Mouse (Mus musculus): ENCODE data around the gene Hexb. TPM values are rescaled to one million over a fixed set of nuclear protein-coding genes. Genes with fewer than 3 reads are reported as not detected.

Hexb gene
- polyA plus RNA-seq, 1 experiment: 62.9 TPM

- no peaks in the 10 kb centered on the region for H3K27me3 ChIP-seq (ENCODE audit: control insufficient read depth, insufficient read depth, low read length)
- H3K27ac ChIP-seq (ENCODE audit: insufficient read depth, low read length): no peak overlapping the region
- DNase-seq: no peak
- TF ChIP-seq POLR2A (IDR thresholded peaks at IDR 0.05; ENCODE audit: borderline replicate concordance, insufficient read depth, low read length) (no peak), CTCF (IDR thresholded peaks at IDR 0.05; ENCODE audit: borderline replicate concordance, insufficient read depth, low read depth, low read length) (no peak)
- 91% methylated on average over 3 of the region's 3 CpGs for WGBS
- H3K4me3 ChIP-seq (replicated peaks; ENCODE audit: insufficient read depth, low read depth, low read length): no peak overlapping the region
- no peaks in the 10 kb centered on the region for H3K4me1 ChIP-seq (ENCODE audit: control insufficient read depth, insufficient read depth, low read length)
Observed at GRCm38 (mm10) chr13:97220022-97220421, 21.9 kb upstream of the Hexb start.

- 88% methylated on average over 5 of the region's 5 CpGs for WGBS
- H3K27me3 ChIP-seq (ENCODE audit: control insufficient read depth, insufficient read depth, low read length): no peaks in the 10 kb centered on the region
- no peak for DNase-seq
- H3K4me1 ChIP-seq (ENCODE audit: control insufficient read depth, insufficient read depth, low read length): no peaks in the 10 kb centered on the region
- no peak overlapping the region for H3K4me3 ChIP-seq (replicated peaks; ENCODE audit: insufficient read depth, low read depth, low read length)
- no peak overlapping the region for H3K27ac ChIP-seq (ENCODE audit: insufficient read depth, low read length)
- no peak for TF ChIP-seq CTCF (IDR thresholded peaks at IDR 0.05; ENCODE audit: borderline replicate concordance, insufficient read depth, low read depth, low read length)
- no peak for TF ChIP-seq POLR2A (IDR thresholded peaks at IDR 0.05; ENCODE audit: borderline replicate concordance, insufficient read depth, low read length)
Observed at GRCm38 (mm10) chr13:97216196-97216595, 18.0 kb upstream of the Hexb start.

GRCm38 (mm10) chr13:97215563-97215962, 17.4 kb upstream of the Hexb start:
- Histone ChIP-seq H3K27ac (ENCODE audit: insufficient read depth, low read length) (no peak overlapping the region), H3K4me3 (replicated peaks; ENCODE audit: insufficient read depth, low read depth, low read length) (no peak overlapping the region), H3K4me1 (ENCODE audit: control insufficient read depth, insufficient read depth, low read length) (no peaks in the 10 kb centered on the region), H3K27me3 (ENCODE audit: control insufficient read depth, insufficient read depth, low read length) (no peaks in the 10 kb centered on the region)
- no peak for TF ChIP-seq CTCF (IDR thresholded peaks at IDR 0.05; ENCODE audit: borderline replicate concordance, insufficient read depth, low read depth, low read length)
- DNase-seq: no peak
- 42% methylated on average over 4 of the region's 4 CpGs for WGBS

GRCm38 (mm10) chr13:97214583-97215268, 16.6 kb upstream of the Hexb start:
- Histone ChIP-seq H3K27ac (ENCODE audit: insufficient read depth, low read length) (no peak overlapping the region), H3K4me3 (replicated peaks; ENCODE audit: insufficient read depth, low read depth, low read length) (no peak overlapping the region), H3K27me3 (ENCODE audit: control insufficient read depth, insufficient read depth, low read length) (no peaks in the 10 kb centered on the region), H3K4me1 (ENCODE audit: control insufficient read depth, insufficient read depth, low read length) (no peaks in the 10 kb centered on the region)
- no peak for DNase-seq
- WGBS: 54% methylated on average over 3 of the region's 3 CpGs
- TF ChIP-seq POLR2A (IDR thresholded peaks at IDR 0.05; ENCODE audit: borderline replicate concordance, insufficient read depth, low read length) (no peak), CTCF (IDR thresholded peaks at IDR 0.05; ENCODE audit: borderline replicate concordance, insufficient read depth, low read depth, low read length) (no peak)

- no peaks in the 10 kb centered on the region for H3K4me1 ChIP-seq (ENCODE audit: control insufficient read depth, insufficient read depth, low read length)
- no peaks in the 10 kb centered on the region for H3K27me3 ChIP-seq (ENCODE audit: control insufficient read depth, insufficient read depth, low read length)
- DNase-seq: no peak
- TF ChIP-seq POLR2A (IDR thresholded peaks at IDR 0.05; ENCODE audit: borderline replicate concordance, insufficient read depth, low read length) (no peak), CTCF (IDR thresholded peaks at IDR 0.05; ENCODE audit: borderline replicate concordance, insufficient read depth, low read depth, low read length) (no peak)
- WGBS: 46% methylated on average over 3 of the region's 3 CpGs
- no peak overlapping the region for H3K27ac ChIP-seq (ENCODE audit: insufficient read depth, low read length)
- H3K4me3 ChIP-seq (replicated peaks; ENCODE audit: insufficient read depth, low read depth, low read length): no peak overlapping the region
Observed at GRCm38 (mm10) chr13:97208500-97209010, 10.4 kb upstream of the Hexb start.

GRCm38 (mm10) chr13:97208112-97208478, 9.9 kb upstream of the Hexb start:
- TF ChIP-seq CTCF (IDR thresholded peaks at IDR 0.05; ENCODE audit: borderline replicate concordance, insufficient read depth, low read depth, low read length) (no peak), POLR2A (IDR thresholded peaks at IDR 0.05; ENCODE audit: borderline replicate concordance, insufficient read depth, low read length) (no peak)
- Histone ChIP-seq H3K4me3 (replicated peaks; ENCODE audit: insufficient read depth, low read depth, low read length) (no peak overlapping the region), H3K4me1 (ENCODE audit: control insufficient read depth, insufficient read depth, low read length) (no peaks in the 10 kb centered on the region), H3K27me3 (ENCODE audit: control insufficient read depth, insufficient read depth, low read length) (no peaks in the 10 kb centered on the region), H3K27ac (ENCODE audit: insufficient read depth, low read length) (no peak overlapping the region)
- 75% methylated on average over 7 of the region's 7 CpGs for WGBS
- DNase-seq: no peak

- H3K27ac ChIP-seq (ENCODE audit: insufficient read depth, low read length): no peak overlapping the region
Observed at GRCm38 (mm10) chr13:97207472-97208111, 9.4 kb upstream of the Hexb start.

GRCm38 (mm10) chr13:97206046-97206445, 7.9 kb upstream of the Hexb start:
- no peak for DNase-seq
- 87% methylated on average over 2 of the region's 2 CpGs for WGBS
- H3K4me1 ChIP-seq (ENCODE audit: control insufficient read depth, insufficient read depth, low read length): no peaks in the 10 kb centered on the region
- H3K27ac ChIP-seq (ENCODE audit: insufficient read depth, low read length): no peak overlapping the region
- H3K27me3 ChIP-seq (ENCODE audit: control insufficient read depth, insufficient read depth, low read length): no peaks in the 10 kb centered on the region
- no peak for TF ChIP-seq POLR2A (IDR thresholded peaks at IDR 0.05; ENCODE audit: borderline replicate concordance, insufficient read depth, low read length)
- TF ChIP-seq CTCF (IDR thresholded peaks at IDR 0.05; ENCODE audit: borderline replicate concordance, insufficient read depth, low read depth, low read length): no peak
- no peak overlapping the region for H3K4me3 ChIP-seq (replicated peaks; ENCODE audit: insufficient read depth, low read depth, low read length)

More at GRCm38 (mm10) chr13:97207472-97208111, 9.4 kb upstream of the Hexb start:
- no peak for TF ChIP-seq CTCF (IDR thresholded peaks at IDR 0.05; ENCODE audit: borderline replicate concordance, insufficient read depth, low read depth, low read length)
- TF ChIP-seq POLR2A (IDR thresholded peaks at IDR 0.05; ENCODE audit: borderline replicate concordance, insufficient read depth, low read length): no peak
- no peaks in the 10 kb centered on the region for H3K27me3 ChIP-seq (ENCODE audit: control insufficient read depth, insufficient read depth, low read length)
- H3K4me1 ChIP-seq (ENCODE audit: control insufficient read depth, insufficient read depth, low read length): no peaks in the 10 kb centered on the region
- no peak overlapping the region for H3K4me3 ChIP-seq (replicated peaks; ENCODE audit: insufficient read depth, low read depth, low read length)
- whole genome bisulfite sequencing: 81% methylated on average over 7 of the region's 7 CpGs
- no peak for DNase-seq

All from cerebellum, adult 2 months (tissue).